Mouse (Mus musculus) cerebellum, postnatal 10 days (tissue): Measurements from ENCODE around the gene Gsto2.

Experiments
- DNase-seq, 2 experiments: peaks; one replicate each; pipeline ENCODE4 v3.0.0; 2021; ENCODE audit warnings: mixed read lengths in 2 of 2

Gene Gsto2

GRCm38 (mm10) chr19:47898472-47899079 is 33.2 kb downstream of the Gsto2 start:
- no peak for DNase-seq

- DNase-seq: no peak
These were observed 34.7 kb downstream of the Gsto2 start for GRCm38 (mm10) chr19:47900012-47900411.

- DNase-seq: no peak
These were observed 35.2 kb downstream of the Gsto2 start for GRCm38 (mm10) chr19:47900558-47900957.

GRCm38 (mm10) chr19:47902316-47903201 is 37.2 kb downstream of the Gsto2 start:
- DNase-seq: peak in 1 of 2 experiments; percentile 21

GRCm38 (mm10) chr19:47903679-47904078 is 38.3 kb downstream of the Gsto2 start:
- DNase-seq: peak; percentile 34 to 35

GRCm38 (mm10) chr19:47905081-47905480 is 39.7 kb downstream of the Gsto2 start:
- no peak for DNase-seq

GRCm38 (mm10) chr19:47905603-47906002 is 40.3 kb downstream of the Gsto2 start:
- no peak for DNase-seq

GRCm38 (mm10) chr19:47907596-47907995 is 42.3 kb downstream of the Gsto2 start:
- DNase-seq: no peak

GRCm38 (mm10) chr19:47908961-47909371 is 43.6 kb downstream of the Gsto2 start:
- DNase-seq: no peak

- peak; percentile 34 to 39 for DNase-seq
These were observed 44.2 kb downstream of the Gsto2 start for GRCm38 (mm10) chr19:47909387-47910116.

GRCm38 (mm10) chr19:47910117-47910618 is 44.8 kb downstream of the Gsto2 start:
- no peak for DNase-seq

- no peak for DNase-seq
These were observed 45.4 kb downstream of the Gsto2 start for GRCm38 (mm10) chr19:47910751-47911150.

- DNase-seq: no peak
These were observed 48.0 kb downstream of the Gsto2 start for GRCm38 (mm10) chr19:47913344-47913743.

GRCm38 (mm10) chr19:47914191-47914590 is 48.9 kb downstream of the Gsto2 start:
- no peak for DNase-seq

GRCm38 (mm10) chr19:47915251-47915650 is 49.9 kb downstream of the Gsto2 start:
- DNase-seq: no peak

GRCm38 (mm10) chr19:47917396-47917795 is 52.1 kb downstream of the Gsto2 start:
- no peak for DNase-seq

GRCm38 (mm10) chr19:47918016-47918415 is 52.7 kb downstream of the Gsto2 start:
- DNase-seq: no peak

GRCm38 (mm10) chr19:47918455-47919101 is 53.2 kb downstream of the Gsto2 start:
- DNase-seq: peak in 1 of 2 experiments; percentile 20

GRCm38 (mm10) chr19:47919126-47919965 is 54.0 kb downstream of the Gsto2 start, which contains the start of the genes Cfap43 and Itprip:
Gene Cfap43, minus strand, starts transcription at chr19:47919287.
Gene Itprip, minus strand, starts transcription at chr19:47919299.
- DNase-seq: peak; percentile 72 to 75

GRCm38 (mm10) chr19:47919966-47920375 is 54.6 kb downstream of the Gsto2 start:
- DNase-seq: no peak

- no peak for DNase-seq
These were observed 60.5 kb downstream of the Gsto2 start for GRCm38 (mm10) chr19:47925819-47926218.
